Mouse (Mus musculus) retina, adult 2 months (tissue): ENCODE data around the gene Fads6.

Experiments
- DNase-seq: peaks from one replicate; pipeline ENCODE4 v3.0.0-alpha.2; 2012; ENCODE audit warnings: low read depth, low spot score

Fads6 gene

DNA sequence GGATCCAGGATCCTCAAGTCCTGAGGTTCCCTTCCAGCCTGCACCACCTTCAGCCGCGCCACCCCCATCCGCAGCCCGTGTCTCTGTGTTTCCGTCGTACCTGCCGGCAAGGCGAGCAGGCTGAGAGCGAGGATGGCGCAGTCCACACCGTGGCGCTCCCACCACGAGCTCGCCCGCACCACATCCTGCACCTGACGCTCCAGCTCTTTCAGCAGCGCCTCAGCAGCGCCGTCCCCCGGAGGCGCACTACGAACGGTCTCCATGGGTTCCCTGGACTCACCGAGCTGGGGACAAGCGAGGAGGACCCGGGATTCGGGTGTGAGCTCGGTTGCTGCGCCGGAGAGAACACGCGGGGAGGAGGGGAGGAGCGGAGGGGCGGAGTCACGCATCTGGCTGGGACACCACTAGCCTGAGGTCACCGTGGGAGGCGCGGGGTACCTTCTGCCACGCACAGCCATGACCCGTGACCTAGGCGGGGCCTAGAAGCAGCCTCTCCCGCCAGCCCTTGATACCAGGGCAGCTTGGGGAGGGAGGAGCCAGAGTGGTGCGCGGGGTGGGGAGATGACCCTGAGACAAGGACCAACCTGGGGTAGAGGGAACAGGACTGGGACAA, at the start of gene Fads6:
TSS of gene Fads6 (minus strand) at position 450 of the 613 bp plus-strand sequence.
- DNase-seq: peak; percentile 38

GRCm38 (mm10) chr11:115345515-115345914, 48.1 kb upstream of the Fads6 start:
- DNase-seq: no peak

GRCm38 (mm10) chr11:115344967-115345366, 47.5 kb upstream of the Fads6 start:
- DNase-seq: no peak

DNA sequence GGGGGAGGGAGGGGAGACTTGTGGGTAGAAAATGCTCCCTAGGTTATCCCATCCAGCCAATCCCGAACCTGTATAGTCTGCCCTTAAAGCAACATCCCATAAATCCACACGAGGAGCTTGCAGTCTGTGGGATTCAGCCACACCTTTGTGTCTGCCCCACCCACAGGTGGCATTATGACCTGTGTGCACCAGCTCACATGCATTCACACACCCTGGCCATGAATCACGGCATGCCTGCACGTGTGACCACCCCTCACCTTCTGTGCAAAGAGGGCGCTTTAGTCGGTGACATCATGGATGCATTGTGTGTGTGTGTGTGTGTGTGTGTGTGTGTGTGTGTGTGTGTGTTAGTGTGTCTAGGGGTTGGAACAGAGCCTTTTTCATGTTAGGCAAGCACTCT, 44.4 kb upstream of the Fads6 start:
- DNase-seq: no peak

DNA sequence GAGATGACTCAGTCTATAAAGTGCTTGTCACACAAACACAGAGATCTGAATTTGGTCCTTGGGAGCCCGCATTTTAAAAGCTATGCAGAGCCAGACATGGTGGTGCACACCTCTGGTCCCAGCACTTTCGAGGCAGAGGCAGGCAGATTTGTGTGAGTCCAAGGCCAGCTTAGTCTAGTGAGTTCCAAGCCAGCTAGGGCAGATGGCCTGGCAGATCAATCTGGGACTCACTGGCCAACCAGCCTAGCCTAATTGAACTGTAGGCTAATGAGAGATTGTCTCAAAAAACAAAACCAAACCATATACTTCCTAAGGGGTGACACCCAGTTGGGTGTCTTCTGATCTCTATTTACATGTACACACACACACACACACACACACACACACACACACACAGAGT, 43.8 kb upstream of the Fads6 start:
- DNase-seq: no peak

- no peak for DNase-seq
These were observed 40.4 kb upstream of the Fads6 start for GRCm38 (mm10) chr11:115337826-115338225.

DNA sequence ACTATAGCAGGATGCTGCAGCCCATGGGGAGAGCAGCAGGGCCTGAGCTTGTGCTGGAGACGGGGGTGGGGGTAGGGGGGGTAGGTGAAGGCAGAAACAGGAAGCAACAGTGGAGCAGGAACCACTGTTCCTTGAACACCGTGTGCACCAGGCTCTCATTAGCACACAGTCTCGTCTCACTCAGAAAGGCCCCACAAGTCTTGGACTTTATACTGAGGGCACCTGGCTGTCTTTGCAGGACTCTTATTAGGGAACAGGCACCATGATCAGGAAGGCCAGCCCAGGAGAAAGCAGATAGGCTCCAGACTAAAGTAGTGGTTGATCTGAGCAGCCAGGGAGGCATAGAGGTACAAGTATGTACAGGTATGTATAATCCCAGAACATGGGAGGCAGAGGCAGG, 39.9 kb upstream of the Fads6 start:
- no peak for DNase-seq

DNA sequence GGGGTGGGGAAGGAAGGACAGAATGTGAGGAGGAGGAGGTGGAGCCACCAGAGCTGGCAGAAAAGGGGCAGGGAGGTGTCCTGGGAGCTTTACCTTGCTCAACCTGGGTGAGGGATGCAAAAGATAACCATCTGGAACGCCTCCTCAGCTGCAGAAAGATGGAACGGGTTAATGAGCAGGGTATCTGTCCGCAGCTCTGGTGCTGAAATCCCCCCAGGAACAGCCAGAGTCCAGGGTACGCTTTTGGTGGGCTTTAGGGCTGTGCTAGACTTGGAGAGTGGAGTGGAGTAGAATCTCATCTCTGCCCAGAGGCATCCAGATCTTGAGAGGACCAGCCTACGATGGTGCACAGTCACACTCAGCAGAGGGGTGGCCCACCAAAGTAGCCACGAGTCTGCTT, 38.7 kb upstream of the Fads6 start:
- no peak for DNase-seq

DNA sequence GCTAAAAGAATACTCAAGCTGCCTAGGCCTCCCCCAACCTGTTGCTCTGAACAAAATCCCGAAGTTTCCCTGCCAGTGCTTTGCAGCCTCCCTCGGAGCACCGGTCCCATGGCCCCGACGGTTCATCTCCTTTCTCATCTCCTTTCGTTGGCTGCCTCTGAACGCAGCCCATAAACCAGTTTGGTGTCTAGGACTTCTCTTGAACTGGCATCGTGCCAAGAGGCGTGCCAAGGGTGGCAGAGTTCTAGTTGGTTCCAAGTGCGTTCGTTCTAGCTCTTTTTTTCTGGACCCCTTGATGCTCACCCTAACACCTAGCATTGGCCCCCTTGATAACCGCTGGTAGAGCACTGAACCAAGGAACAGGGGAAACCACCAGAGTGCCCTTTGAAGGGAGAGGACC, 37.8 kb upstream of the Fads6 start:
- no peak for DNase-seq

DNA sequence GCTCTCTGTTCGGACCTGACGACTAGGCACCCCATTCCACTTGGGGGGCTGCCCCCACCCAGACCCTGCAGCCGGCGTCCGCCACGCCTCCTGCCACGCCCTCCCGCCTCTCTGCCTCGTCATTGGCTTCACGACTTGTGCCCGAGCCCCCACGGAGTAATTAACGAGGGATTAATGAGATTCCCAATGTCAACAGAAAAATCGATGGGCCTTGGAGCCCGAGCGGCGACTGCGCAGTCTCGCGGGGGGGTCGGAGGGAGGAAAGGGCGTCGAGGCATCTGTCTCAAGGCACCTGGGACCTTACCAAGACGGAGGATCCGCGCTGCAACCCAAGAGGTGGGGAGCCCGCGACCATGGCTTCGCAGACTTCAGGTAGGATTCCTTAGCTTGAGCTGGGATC, 37.1 kb upstream of the Fads6 start, which contains the start of gene Otop3:
TSS of gene Otop3 (plus strand) at position 201 of the 400 bp plus-strand sequence.
- no peak for DNase-seq

GRCm38 (mm10) chr11:115329339-115329738, 31.9 kb upstream of the Fads6 start:
- DNase-seq: no peak

DNA sequence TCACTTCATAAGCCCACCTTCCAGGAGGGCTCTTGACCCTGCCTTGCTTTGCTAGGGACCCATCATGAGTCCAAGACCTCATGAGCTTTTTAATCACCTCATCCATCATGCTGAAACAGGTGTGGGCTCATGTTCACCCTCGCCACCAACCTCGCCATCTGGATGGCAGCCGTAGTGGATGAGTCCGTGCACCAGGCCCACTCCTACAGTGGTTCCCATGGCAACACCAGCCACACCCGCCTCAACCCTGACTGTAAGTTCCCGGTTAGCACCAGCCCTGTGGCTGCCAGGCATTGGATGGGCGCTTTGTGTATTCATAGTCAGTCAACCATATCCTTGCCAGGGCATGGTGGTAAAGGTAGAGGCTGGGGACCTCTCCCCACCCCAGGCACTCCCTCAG, 29.3 kb upstream of the Fads6 start:
- no peak for DNase-seq

DNA sequence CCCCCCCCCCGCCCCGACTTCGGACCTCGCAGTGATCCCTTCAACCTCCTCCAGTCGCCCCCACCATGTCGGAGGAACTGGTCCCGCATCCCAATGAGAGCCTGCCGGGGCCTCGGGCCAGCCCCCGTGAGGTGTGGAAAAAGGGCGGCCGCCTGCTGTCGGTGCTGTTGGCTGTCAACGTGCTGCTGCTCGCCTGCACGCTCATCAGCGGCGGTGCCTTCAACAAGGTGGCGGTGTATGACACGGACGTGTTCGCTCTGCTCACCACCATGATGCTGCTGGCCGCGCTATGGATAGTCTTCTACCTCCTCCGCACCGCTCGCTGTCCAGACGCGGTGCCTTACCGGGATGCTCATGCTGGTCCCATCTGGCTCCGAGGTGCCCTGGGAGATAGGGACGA, 25.9 kb upstream of the Fads6 start:
- no peak for DNase-seq

GRCm38 (mm10) chr11:115321906-115322693, 24.6 kb upstream of the Fads6 start, which contains the start of gene Ush1g:
Gene Ush1g (minus strand): TSS chr11:115322041.
- DNase-seq: peak; percentile 45

DNA sequence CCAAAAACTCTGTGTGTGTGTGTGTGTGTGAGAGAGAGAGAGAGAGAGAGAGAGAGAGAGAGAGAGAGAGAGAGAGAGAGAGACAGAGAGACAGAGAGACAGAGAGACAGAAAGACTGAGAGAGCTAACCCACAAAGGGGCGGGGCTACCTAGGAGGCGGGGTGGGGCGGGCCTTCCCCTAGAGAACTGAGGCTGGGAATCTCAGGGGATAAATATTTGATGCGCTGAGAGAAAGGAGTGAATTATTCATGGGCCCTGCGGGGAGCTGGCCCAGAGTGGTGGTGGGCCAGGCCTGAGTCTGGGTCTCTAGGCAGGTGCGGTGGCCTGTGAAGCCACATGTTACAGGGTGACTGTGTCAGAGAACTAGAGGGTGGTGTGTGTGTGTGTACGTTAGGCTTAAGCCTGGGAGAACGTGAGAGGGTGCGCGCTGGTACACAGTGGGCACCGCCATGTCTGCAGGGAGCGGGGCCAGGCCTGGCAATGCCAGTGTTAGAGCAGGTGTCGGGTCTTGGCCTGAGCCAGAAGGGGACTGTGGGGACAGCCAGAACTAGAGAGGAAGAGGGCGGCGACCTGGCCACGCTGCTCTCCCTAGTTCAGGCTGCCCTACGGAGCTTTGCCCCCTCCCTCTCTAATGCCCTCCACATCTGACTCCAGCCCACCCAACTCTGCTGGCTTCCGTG, 22.4 kb upstream of the Fads6 start:
- DNase-seq: no peak

GRCm38 (mm10) chr11:115318245-115319027, 21.0 kb upstream of the Fads6 start:
- no peak for DNase-seq

DNA sequence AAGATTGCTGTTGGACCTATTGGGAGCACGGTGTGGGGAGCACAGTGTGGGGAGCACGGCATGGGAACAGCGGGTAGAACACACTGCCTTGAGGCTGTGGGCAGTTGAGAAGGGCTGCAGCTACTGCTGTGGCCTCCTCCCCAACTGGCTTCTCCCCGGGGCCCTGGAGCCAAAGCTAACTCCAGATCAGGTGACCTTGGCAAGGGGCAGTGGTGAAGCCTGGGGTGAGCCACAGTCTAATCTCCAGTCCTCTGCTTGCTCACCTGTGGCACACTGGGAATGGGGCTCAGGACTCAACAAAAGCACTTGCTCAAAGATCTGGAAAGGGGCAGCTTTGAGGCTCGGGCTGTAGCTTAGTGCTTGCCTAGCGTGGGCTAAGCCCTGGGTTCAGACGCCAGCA, 19.7 kb upstream of the Fads6 start:
- no peak for DNase-seq

- DNase-seq: no peak
These were observed 16.8 kb upstream of the Fads6 start for GRCm38 (mm10) chr11:115314249-115314648.

DNA sequence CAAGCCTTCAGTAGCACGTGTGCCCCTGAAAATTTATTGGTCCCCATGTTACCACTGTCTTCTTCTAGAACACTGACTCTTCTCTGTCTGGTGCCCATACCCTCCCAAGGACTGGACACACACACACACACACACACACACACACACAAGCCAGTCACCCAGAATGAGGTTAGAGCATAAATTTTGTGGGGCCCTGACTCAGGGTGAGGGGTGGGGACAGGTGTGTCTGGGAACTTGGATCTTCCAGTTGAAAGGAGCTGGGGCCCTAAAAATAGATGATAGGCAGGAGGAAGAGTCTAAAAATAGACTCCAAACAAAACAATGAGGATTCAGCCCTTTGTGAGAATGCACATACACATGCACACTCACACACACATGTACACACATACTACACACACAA, 11.3 kb upstream of the Fads6 start:
- no peak for DNase-seq

GRCm38 (mm10) chr11:115306863-115307262, 9.4 kb upstream of the Fads6 start, which contains the start of gene Otop2:
Gene Otop2 (plus strand): TSS chr11:115307163.
- no peak for DNase-seq

GRCm38 (mm10) chr11:115303167-115303566, 5.7 kb upstream of the Fads6 start:
- DNase-seq: no peak

- no peak for DNase-seq
These were observed 3.9 kb upstream of the Fads6 start for GRCm38 (mm10) chr11:115301351-115301750.
